Mouse (Mus musculus) midbrain, postnatal 0 days (tissue): ENCODE results near the gene Arhgef3. TPM values are rescaled to one million over a fixed set of nuclear protein-coding genes. Genes with fewer than 3 reads are reported as not detected.

Experiments used
- ATAC-seq: fragments of 200-750 bp; cut with Nextera tagmentation; 2 replicates; pipeline ENCODE4 v1.8.0; 2017; ENCODE audit warnings: moderate number of reproducible peaks, mild to moderate bottlenecking, moderate TSS enrichment, moderate library complexity; ENCODE audit not compliant: low FRiP score
- DNase-seq: peaks from one replicate; pipeline ENCODE4 v3.0.0-alpha.2; 2015; ENCODE audit warnings: low spot score
- H3K27ac ChIP-seq: fragments of 300-500 bp; sonication (generic); 2 replicates; pipeline ENCODE4 v1.5.1; 2014; ENCODE audit warnings: low read depth, mild to moderate bottlenecking, low read length, mixed read lengths
- H3K27me3 ChIP-seq: fragments of 300-500 bp; sonication (generic); 2 replicates; pipeline ENCODE4 v1.6.1; 2014; ENCODE audit warnings: low read length, control low read depth, mixed read lengths; ENCODE audit not compliant: insufficient read depth
- H3K36me3 ChIP-seq: fragments of 300-500 bp; sonication (generic); 2 replicates; pipeline ENCODE4 v1.6.1; 2014; ENCODE audit warnings: low read length, control low read depth, mixed read lengths; ENCODE audit not compliant: insufficient read depth
- H3K4me1 ChIP-seq: fragments of 300-500 bp; sonication (generic); 2 replicates; pipeline ENCODE4 v1.6.1; 2014; ENCODE audit warnings: mild to moderate bottlenecking, control low read depth, antibody characterized with exemption, low read length, mixed read lengths; ENCODE audit not compliant: insufficient read depth
- H3K4me2 ChIP-seq: fragments of 300-500 bp; sonication (generic); 2 replicates; pipeline ENCODE4 v1.6.1; 2014; ENCODE audit warnings: low read depth, mild to moderate bottlenecking, low read length, mixed read lengths; ENCODE audit not compliant: poor library complexity, severe bottlenecking
- H3K4me3 ChIP-seq: fragments of 300-500 bp; sonication (generic); 2 replicates; pipeline ENCODE4 v1.5.1; 2014; ENCODE audit warnings: low read depth, mild to moderate bottlenecking, low read length, moderate library complexity
- H3K9ac ChIP-seq: fragments of 300-500 bp; sonication (generic); replicated peaks from 2 replicates; pipeline ENCODE4 v1.6.1; 2014; ENCODE audit warnings: mild to moderate bottlenecking, low read length, moderate library complexity, mixed read lengths; ENCODE audit not compliant: poor library complexity, severe bottlenecking
- H3K9me3 ChIP-seq: fragments of 300-500 bp; sonication (generic); 2 replicates; pipeline ENCODE4 v1.6.1; 2016; ENCODE audit warnings: low read length, control low read depth
- CTCF ChIP-seq: IDR thresholded peaks from 2 replicates; pipeline ENCODE4 v1.5.1; 2016; ENCODE audit warnings: antibody characterized with exemption, mild to moderate bottlenecking
- WGBS: fragments of 180-500 bp; shearing (Covaris S2); extraction: QIAGEN DNeasy Blood & Tissue Kit; methylation state at CpG from one replicate; pipeline ENCODE4 v1.1.7; 2014; 5-methylcytosine and 5-hydroxymethylcytosine counted together
- polyA plus RNA-seq: library from polyadenylated mRNA; unstranded; fragments of >200 nt; fragmentation: Nextera tagmentation; extraction: Ambion mirVana; gene quantifications from 2 replicates; pipeline ENCODE4 v1.2.1, GENCODE M21; 2015
- total RNA-seq: library from RNA; depleted of rRNA; stranded (reverse); fragments of >200 nt; gene quantifications from 2 replicates; pipeline ENCODE4 v1.2.3, GENCODE M21; 2014

The Arhgef3 gene
- total and polyA plus RNA-seq, 2 experiments from 2014 or later, result 13.3 to 17.0 TPM

DNA sequence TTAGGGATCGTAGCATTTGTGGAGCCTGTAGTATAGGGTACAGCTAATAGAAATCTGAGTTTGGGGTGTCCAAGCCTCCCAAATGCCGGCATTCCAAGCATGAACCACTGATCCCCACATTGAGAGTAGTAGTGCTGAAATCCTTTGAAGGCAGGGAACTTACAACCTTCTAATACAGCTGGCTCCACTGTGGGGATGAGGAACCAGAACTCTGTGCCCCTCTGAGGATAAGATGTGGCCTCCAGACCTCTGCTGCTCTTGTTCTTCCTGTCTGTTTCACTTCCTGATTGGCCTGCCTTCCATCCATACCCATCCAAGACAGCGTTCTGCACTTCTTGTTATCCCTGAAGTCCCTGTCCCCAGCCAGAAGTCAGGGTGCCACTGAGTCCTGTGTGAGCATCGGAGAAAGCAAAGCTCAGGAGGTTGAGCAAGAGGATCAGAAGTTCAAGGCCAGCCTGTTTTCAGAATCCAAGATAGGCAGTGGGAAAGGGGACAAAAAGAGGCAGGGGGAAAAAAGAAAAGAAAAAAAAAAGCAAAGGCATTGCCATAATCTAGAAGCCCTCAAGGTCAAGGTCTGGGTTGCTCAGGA is 2.0 kb downstream of the Arhgef3 start:
- Histone ChIP-seq H3K4me2 (0 out of 2 replicates have a peak overlapping the region, but pooled peaks have one; percentile 4), H3K36me3 (no peaks in the 10 kb centered on the region), H3K27me3 (peaks cover 18% of the 10 kb centered on the region; the same call in 1 of the 2 replicates), H3K4me3 (no peak overlapping the region), H3K9me3 (no peaks in the 10 kb centered on the region), H3K27ac (no peak overlapping the region), H3K4me1 (peaks cover 7% of the 10 kb centered on the region; the same call in 1 of the 2 replicates), H3K9ac (no peak overlapping the region)
- TF ChIP-seq CTCF, result no peak
- 84% methylated on average over 4 of the region's 4 CpGs for WGBS
- no peak for DNase-seq
- ATAC-seq, result no peak

DNA sequence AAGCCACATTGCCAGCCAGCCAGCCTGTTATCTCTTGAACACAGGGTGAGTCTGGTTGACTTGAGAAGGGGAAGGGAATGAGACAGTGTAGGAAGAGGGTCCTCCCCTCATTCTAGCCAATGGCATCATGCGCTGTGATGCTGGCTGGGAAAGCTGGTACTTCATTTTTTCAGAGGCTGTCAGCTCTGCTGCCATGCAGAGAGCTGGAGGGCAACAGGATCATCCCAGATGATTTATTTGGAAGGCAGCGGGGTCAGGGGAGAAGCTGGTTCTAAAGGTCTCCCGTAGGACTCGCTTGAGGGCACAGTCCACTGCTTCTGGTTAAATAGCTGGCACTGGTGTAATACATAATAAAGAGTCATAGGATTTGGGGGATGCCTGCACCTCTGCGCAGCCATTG is 3.8 kb downstream of the Arhgef3 start:
- ATAC-seq (no peak), DNase-seq (no peak)
- whole genome bisulfite sequencing, result 90% methylated on average over 5 of the region's 5 CpGs
- TF ChIP-seq CTCF, result no peak
- H3K27ac ChIP-seq, result no peak overlapping the region
- no peaks in the 10 kb centered on the region for H3K36me3 ChIP-seq
- H3K4me1 ChIP-seq, result peaks cover 7% of the 10 kb centered on the region; the same call in 1 of the 2 replicates
- no peaks in the 10 kb centered on the region for H3K9me3 ChIP-seq
- H3K4me2 ChIP-seq, result no peak overlapping the region
- peaks cover 18% of the 10 kb centered on the region; the same call in 1 of the 2 replicates for H3K27me3 ChIP-seq
- H3K4me3 ChIP-seq, result no peak overlapping the region
- no peak overlapping the region for H3K9ac ChIP-seq

DNA sequence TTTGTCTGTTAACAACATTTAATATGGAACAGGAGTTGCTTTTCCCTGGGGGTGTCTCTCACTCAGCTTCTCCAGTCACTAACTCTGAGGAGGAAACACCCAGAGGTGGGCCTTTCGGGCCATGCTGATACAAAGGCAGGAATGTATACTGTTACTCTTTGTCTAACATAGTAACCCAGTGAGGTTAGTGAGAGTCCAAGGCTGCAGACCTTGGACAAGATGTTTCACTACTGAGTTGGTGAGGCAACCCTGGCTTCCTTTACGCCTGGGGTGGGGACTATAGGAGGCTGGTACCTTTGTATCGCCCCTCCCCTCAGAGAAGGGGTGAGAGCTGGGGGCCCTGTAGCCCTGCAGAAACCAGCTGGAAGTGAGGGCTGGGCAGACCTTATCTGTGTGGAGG is 7.9 kb downstream of the Arhgef3 start:
- Histone ChIP-seq H3K27ac (no peak overlapping the region), H3K4me1 (no peaks in the 10 kb centered on the region), H3K4me3 (no peak overlapping the region), H3K9me3 (no peaks in the 10 kb centered on the region), H3K4me2 (no peak overlapping the region), H3K9ac (no peak overlapping the region), H3K36me3 (no peaks in the 10 kb centered on the region), H3K27me3 (no peaks in the 10 kb centered on the region)
- no peak for TF ChIP-seq CTCF
- WGBS, result 87% methylated on average over 3 of the region's 3 CpGs
- DNase-seq (no peak), ATAC-seq (no peak)

DNA sequence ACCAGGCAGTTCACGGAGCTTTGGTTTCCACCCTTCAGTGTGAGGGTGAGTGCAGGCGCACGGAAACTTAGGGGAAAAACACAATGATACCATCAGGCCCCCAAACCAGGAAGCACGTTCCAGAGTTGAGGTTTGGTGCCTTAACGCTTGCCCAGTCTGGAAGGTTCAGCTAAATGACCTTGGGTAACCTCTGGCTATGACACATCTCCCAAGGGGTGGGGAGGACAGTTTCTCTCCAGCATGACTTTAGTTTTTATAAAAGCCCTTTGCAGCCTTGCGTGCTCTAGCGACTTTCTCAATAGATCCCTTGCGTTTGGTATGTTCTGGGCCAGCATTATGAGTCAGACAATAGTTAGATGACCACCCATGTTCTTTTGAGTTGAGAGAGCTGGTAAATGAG is 8.8 kb downstream of the Arhgef3 start:
- H3K4me3 ChIP-seq, result no peak overlapping the region
- H3K27ac ChIP-seq, result no peak overlapping the region
- no peak overlapping the region for H3K9ac ChIP-seq
- H3K36me3 ChIP-seq, result no peaks in the 10 kb centered on the region
- no peaks in the 10 kb centered on the region for H3K4me1 ChIP-seq
- 50% methylated on average over 8 of the region's 8 CpGs for WGBS
- no peak overlapping the region for H3K4me2 ChIP-seq
- no peaks in the 10 kb centered on the region for H3K9me3 ChIP-seq
- H3K27me3 ChIP-seq, result no peaks in the 10 kb centered on the region
- no peak for TF ChIP-seq CTCF
- DNase-seq (no peak), ATAC-seq (no peak)

DNA sequence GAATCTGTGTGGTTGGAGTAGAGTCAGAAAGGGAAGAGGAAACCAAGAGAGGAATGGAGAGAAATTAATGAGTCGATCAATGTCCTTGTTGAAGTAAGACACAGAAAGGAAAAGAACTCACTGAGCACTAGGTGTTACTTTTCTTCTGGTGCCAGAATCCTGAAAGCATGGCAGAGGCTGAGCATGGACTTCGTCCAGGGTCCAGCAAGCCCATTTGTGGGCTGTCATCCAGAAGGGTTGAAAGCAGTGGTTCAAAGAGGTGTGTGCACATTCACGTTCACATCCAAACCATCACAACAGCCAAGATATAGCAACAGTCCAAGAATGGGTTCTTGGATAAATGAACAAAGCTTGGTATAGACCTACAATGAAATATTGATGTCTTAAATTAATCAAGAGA is 15.3 kb downstream of the Arhgef3 start:
- Histone ChIP-seq H3K36me3 (no peaks in the 10 kb centered on the region), H3K9ac (no peak overlapping the region), H3K4me1 (no peaks in the 10 kb centered on the region), H3K27ac (no peak overlapping the region), H3K4me2 (no peak overlapping the region), H3K4me3 (no peak overlapping the region), H3K27me3 (no peaks in the 10 kb centered on the region), H3K9me3 (no peaks in the 10 kb centered on the region)
- 95% methylated on average over 3 of the region's 3 CpGs for WGBS
- no peak for TF ChIP-seq CTCF
- DNase-seq (no peak), ATAC-seq (no peak)

DNA sequence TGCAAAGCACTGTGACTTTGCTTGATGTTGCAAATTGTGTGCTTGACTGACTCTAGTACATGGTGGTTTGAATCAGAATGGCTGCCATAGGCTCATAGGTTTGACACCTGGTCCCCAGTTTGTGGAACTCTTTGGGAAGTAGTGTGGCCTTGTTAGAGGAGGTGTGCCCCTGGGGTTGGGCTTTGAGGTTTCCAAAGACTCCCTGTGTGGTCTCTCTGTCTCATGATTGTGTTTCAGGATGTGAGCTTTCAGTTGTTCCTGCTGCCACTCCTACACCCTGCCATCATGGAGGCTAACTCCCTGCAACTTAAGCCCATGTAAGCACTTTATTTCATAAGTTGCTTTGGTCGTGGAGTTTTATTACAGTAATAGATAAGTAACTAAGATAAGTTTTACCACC is 16.0 kb downstream of the Arhgef3 start:
- Histone ChIP-seq H3K9ac (no peak overlapping the region), H3K27me3 (no peaks in the 10 kb centered on the region), H3K9me3 (no peaks in the 10 kb centered on the region), H3K27ac (no peak overlapping the region), H3K36me3 (no peaks in the 10 kb centered on the region), H3K4me3 (no peak overlapping the region), H3K4me2 (no peak overlapping the region), H3K4me1 (no peaks in the 10 kb centered on the region)
- TF ChIP-seq CTCF, result no peak
- ATAC-seq, result no peak
- DNase-seq, result no peak
- WGBS, result 71% methylated on average over 1 of the region's 1 CpGs
